Mouse (Mus musculus) intestine, embryonic 15.5 days (tissue): ENCODE results near the gene Nacc1. TPM values are rescaled to one million over a fixed set of nuclear protein-coding genes. Genes with fewer than 3 reads are reported as not detected.

Experiments used
- ATAC-seq: fragments of 200-750 bp; cut with Nextera tagmentation; 2 replicates; pipeline ENCODE4 v1.8.0; 2017; ENCODE audit warnings: moderate TSS enrichment, moderate library complexity
- H3K27ac ChIP-seq: fragments of 300-500 bp; sonication (generic); 2 replicates; pipeline ENCODE4 v1.5.1; 2015; ENCODE audit warnings: mild to moderate bottlenecking, inconsistent platforms
- H3K27me3 ChIP-seq: fragments of 300-500 bp; sonication (generic); replicated peaks from 2 replicates; pipeline ENCODE4 v1.6.1; 2015; ENCODE audit warnings: inconsistent platforms
- H3K36me3 ChIP-seq: fragments of 300-500 bp; sonication (generic); 2 replicates; pipeline ENCODE4 v1.6.1; 2015; ENCODE audit warnings: inconsistent platforms
- H3K4me1 ChIP-seq: fragments of 300-500 bp; sonication (generic); replicated peaks from 2 replicates; pipeline ENCODE4 v1.6.1; 2015; ENCODE audit warnings: inconsistent platforms
- H3K4me2 ChIP-seq: fragments of 300-500 bp; sonication (generic); replicated peaks from 2 replicates; pipeline ENCODE4 v1.6.1; 2015; ENCODE audit warnings: mild to moderate bottlenecking, inconsistent platforms
- H3K4me3 ChIP-seq: fragments of 300-500 bp; sonication (generic); replicated peaks from 2 replicates; pipeline ENCODE4 v1.5.1; 2015; ENCODE audit warnings: inconsistent platforms
- H3K9ac ChIP-seq: fragments of 300-500 bp; sonication (generic); 2 replicates; pipeline ENCODE4 v1.6.1; 2015; ENCODE audit warnings: inconsistent platforms
- H3K9me3 ChIP-seq: fragments of 300-500 bp; sonication (generic); 2 replicates; pipeline ENCODE4 v1.6.1; 2016; ENCODE audit warnings: inconsistent platforms
- WGBS: fragments of 180-500 bp; shearing (Covaris S2); methylation state at CpG from one replicate; pipeline ENCODE4 v1.1.7; 2015; 5-methylcytosine and 5-hydroxymethylcytosine counted together
- polyA plus RNA-seq: library from polyadenylated mRNA; unstranded; fragments of >200 nt; fragmentation: Nextera tagmentation; extraction: Ambion mirVana; gene quantifications from 2 replicates; pipeline ENCODE4 v1.2.1, GENCODE M21; 2015

Nacc1 gene
- polyA plus RNA-seq, 1 experiment from 2014 or later, result 14.8 TPM

DNA sequence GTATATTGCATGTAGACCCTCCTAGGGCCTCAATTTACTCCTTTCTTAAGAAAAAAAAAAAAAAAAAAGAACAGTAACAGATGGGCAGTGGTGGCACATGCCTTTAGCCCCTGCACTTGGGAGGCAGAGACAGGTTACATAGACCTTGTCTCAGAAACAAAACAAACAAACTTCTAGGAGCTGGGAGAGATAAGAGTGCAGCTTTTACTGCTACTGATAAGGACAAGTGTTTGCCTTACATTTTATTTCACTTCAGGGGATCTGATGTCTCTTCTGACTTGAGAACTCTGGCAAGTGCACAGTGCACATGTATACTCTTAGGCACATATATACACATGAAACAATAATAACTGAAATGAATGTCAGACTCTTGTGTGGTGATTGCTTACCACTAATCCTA, 30.5 kb downstream of the Nacc1 start:
- Histone ChIP-seq H3K27me3 (no peaks in the 10 kb centered on the region), H3K4me2 (peak overlapping the region; percentile 88), H3K9ac (0 out of 2 replicates have a peak overlapping the region, but pooled peaks have one; percentile 58), H3K4me1 (peaks cover 35% of the 10 kb centered on the region), H3K36me3 (no peaks in the 10 kb centered on the region), H3K9me3 (no peaks in the 10 kb centered on the region), H3K27ac (peak overlapping the region; percentile 99), H3K4me3 (peak overlapping the region; percentile 41)
- peak; percentile 18 for ATAC-seq

DNA sequence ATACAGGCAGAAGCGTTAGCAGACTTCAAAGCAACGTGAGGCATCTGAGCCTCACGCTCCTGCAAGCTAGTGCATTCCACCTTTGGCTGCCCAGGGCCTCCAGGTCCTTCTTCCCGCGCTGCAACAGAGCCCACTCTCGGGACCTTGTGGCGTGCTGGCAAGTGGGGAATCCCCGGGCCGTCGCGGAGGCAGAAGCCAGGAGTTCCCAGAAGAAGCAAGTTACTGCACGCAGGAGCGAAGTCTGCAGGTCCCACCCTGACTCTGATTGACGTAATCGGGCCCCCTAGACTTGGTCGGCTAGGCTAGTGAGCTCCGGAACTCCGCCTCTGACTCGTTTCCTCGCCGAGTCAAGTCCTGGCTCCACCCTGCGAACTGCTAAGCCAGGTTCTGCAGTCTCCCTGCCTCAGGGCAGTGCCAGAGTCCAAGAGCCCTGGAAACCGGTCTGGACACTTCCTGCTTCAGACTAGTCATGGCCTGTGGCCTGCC, 31.0 kb downstream of the Nacc1 start:
- under 1% methylated on average over 23 of the region's 23 CpGs for WGBS
- H3K36me3 ChIP-seq, result no peaks in the 10 kb centered on the region
- H3K9me3 ChIP-seq, result no peaks in the 10 kb centered on the region
- peak overlapping the region; percentile 41 for H3K4me3 ChIP-seq
- peak; percentile 80 for ATAC-seq
- H3K27ac ChIP-seq, result peak overlapping the region; percentile 99
- H3K4me1 ChIP-seq, result peaks cover 35% of the 10 kb centered on the region
- H3K27me3 ChIP-seq, result no peaks in the 10 kb centered on the region
- H3K4me2 ChIP-seq, result peak overlapping the region; percentile 88
- peak overlapping the region; percentile 58 for H3K9ac ChIP-seq

DNA sequence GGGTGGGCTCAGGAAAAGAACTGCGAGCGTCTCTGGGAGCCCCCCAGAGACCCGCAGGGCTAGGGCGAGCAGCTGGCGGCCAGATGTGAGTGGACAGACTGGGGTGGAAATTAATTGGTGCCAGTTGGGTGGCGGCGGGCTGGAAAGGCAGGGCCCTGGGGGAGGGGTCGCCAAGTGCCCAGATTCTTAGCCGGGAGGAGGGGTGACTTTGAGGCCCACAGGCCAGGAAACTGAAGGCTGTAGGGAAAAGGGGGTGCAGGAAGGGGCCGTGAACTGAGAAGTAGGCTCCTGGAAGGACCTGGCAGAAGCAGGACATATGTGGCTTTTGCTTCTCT, 31.5 kb downstream of the Nacc1 start:
- under 1% methylated on average over 10 of the region's 10 CpGs for WGBS
- H3K36me3 ChIP-seq, result no peaks in the 10 kb centered on the region
- peaks cover 35% of the 10 kb centered on the region for H3K4me1 ChIP-seq
- peak overlapping the region; percentile 58 for H3K9ac ChIP-seq
- no peaks in the 10 kb centered on the region for H3K9me3 ChIP-seq
- H3K4me2 ChIP-seq, result peak overlapping the region; percentile 88
- peak overlapping the region; percentile 99 for H3K27ac ChIP-seq
- ATAC-seq, result 0 out of 2 replicates have a peak, but pooled peaks have one; percentile 0
- no peaks in the 10 kb centered on the region for H3K27me3 ChIP-seq
- H3K4me3 ChIP-seq, result peak overlapping the region; percentile 41

DNA sequence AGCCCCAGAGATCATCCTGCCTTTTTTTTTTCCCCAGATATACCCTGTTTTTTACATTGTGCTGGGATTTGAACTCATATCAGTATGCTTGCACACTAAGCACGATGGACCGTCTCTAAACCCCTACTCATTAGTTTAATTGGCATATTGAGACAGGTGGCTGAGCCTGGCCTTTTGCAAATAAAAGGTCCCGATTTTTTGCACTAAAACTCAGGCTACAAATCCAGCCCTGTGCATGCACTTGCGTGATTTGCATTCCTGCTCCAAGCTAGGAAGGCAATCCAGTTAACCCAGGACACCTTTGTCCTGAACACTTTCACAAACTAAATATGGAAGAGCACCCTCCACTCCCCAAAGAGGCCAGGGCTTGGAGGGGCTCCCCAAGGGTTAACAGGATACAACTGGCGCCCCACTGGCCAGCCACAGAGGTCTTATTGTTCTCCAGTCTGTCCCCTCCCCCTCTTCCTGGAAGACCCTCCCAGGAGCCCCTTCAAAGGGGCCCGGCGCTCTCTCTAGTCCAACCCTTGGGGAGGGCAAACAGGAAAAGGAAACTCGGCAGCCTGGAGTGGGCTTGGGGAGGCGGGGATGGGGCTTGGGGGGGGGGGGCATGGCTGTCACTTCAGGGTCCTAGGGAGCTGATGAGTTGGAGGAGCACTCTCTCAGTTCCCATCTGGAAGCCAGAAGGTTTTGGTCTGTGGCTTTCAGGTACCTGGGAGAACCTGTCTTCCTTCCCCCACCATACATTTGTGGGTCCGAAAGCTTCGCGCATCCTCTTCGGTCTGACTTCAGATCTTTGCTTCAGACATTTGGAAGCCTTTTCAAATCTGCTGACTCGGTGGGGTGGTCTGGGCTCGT, 32.1 kb downstream of the Nacc1 start:
- Histone ChIP-seq H3K36me3 (no peaks in the 10 kb centered on the region), H3K4me2 (peak overlapping the region; percentile 88), H3K4me1 (peaks cover 35% of the 10 kb centered on the region), H3K9me3 (no peaks in the 10 kb centered on the region), H3K9ac (peak overlapping the region; percentile 58), H3K27me3 (no peaks in the 10 kb centered on the region), H3K27ac (peak overlapping the region; percentile 99), H3K4me3 (peak overlapping the region; percentile 41)
- ATAC-seq, result peak; percentile 21
- WGBS, result 2% methylated on average over 15 of the region's 15 CpGs

DNA sequence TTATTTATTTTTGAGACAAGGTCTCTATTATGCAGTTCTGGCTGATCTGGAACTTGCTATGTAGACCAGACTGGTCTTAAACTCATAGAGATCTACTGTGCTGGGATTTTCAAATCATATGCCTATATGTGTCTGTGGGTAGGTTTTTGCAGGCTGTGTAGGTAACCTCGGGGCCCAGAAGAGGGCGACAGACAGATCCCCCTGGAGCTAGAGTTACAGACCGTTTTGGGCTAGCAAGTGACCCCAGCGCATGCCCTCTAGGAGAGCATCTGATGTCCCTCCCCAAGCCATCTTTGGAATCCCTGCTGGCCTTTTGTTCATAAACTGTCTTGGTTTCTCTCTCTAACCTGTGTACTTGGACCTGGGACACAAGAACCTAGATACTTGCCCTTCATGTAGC, 33.1 kb downstream of the Nacc1 start:
- H3K36me3 ChIP-seq, result no peaks in the 10 kb centered on the region
- peak overlapping the region; percentile 88 for H3K4me2 ChIP-seq
- H3K4me1 ChIP-seq, result peaks cover 32% of the 10 kb centered on the region
- H3K9me3 ChIP-seq, result no peaks in the 10 kb centered on the region
- no peak overlapping the region for H3K9ac ChIP-seq
- H3K27me3 ChIP-seq, result no peaks in the 10 kb centered on the region
- H3K4me3 ChIP-seq, result no peak overlapping the region
- H3K27ac ChIP-seq, result peak overlapping the region; percentile 99
- ATAC-seq, result no peak
- 46% methylated on average over 4 of the region's 4 CpGs for WGBS

DNA sequence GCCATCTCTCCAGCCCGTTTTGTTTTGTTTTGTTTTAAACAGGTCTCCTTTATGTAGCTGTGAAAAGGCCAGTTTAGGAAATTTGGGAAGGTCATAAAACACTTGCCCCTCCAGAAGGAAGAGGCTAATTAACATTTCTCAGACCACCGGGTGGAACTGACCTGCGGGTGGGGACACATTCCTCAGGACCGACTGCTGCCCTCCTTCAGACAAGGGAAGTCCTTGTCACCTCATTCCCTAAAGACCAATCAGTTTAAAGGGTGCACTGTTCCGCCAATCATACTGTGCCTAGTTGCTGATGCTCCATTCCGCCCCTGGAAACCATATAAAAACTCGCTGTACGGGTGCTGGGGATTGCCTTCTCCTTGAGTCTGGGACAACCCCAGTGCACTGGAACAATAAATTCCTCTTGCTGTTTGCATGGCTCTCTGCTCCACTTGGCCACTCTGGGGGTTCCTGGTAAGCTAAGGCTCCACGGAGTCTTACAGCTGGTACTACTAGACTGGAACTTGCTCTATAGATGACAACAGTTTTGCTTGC, 34.5 kb downstream of the Nacc1 start:
- no peaks in the 10 kb centered on the region for H3K27me3 ChIP-seq
- no peak overlapping the region for H3K9ac ChIP-seq
- no peak overlapping the region; the same call in 1 of the 2 replicates for H3K27ac ChIP-seq
- no peak overlapping the region for H3K4me3 ChIP-seq
- H3K9me3 ChIP-seq, result no peaks in the 10 kb centered on the region
- H3K4me2 ChIP-seq, result no peak overlapping the region
- no peak for ATAC-seq
- WGBS, result 49% methylated on average over 9 of the region's 9 CpGs
- peaks cover 31% of the 10 kb centered on the region for H3K4me1 ChIP-seq
- no peaks in the 10 kb centered on the region for H3K36me3 ChIP-seq

DNA sequence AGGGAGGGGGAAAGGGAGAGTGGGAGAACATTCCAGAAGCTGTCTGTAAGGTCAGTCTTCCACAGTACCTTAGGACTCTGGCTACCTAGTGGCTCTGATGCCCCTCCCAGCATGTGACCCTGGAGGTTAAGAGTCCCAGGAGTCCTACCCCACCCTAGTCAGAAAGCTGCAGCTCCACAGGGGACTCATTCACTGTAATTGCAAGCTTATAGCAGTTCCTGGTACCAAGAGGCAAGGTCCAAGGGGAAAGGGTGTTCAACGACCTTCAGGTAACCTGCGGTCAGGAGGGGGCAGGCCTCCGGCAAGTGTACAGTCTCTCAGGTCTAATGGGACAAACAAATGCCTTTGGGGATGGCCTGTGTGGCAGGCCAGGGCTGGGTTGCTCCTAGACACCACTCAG, 37.4 kb downstream of the Nacc1 start:
- Histone ChIP-seq H3K27me3 (no peaks in the 10 kb centered on the region), H3K4me3 (no peak overlapping the region), H3K4me2 (no peak overlapping the region), H3K9ac (no peak overlapping the region), H3K4me1 (peaks cover 12% of the 10 kb centered on the region), H3K27ac (peak overlapping the region; percentile 64), H3K36me3 (no peaks in the 10 kb centered on the region), H3K9me3 (no peaks in the 10 kb centered on the region)
- ATAC-seq, result peak; percentile 82
- WGBS, result 39% methylated on average over 3 of the region's 3 CpGs

DNA sequence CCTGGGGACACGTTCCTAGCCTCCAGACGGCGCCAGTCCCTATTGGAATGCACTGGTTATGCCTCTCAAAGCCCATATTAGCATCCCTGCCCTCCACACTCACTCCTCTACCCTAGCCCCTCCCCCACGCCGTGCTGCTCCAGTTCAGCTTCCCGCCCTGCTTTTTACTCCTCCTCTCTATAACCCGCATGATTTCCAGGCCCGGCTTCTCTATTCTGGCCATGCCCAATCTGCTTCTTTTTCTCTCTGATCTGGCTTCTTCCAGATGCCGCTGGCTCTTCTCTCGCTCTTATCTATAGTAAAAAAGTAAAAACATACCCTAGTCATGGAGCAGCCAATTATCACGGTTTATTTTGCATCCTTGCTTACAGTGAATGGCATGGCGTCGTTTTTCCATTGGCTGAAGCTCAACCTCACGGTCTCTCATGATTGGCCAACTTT, 40.2 kb downstream of the Nacc1 start:
- ATAC-seq, result peak; percentile 40; the same call in 1 of the 2 replicates
- H3K27ac ChIP-seq, result no peak overlapping the region
- H3K4me2 ChIP-seq, result peak overlapping the region; percentile 41
- peaks cover 11% of the 10 kb centered on the region; the same call in 1 of the 2 replicates for H3K4me1 ChIP-seq
- H3K27me3 ChIP-seq, result no peaks in the 10 kb centered on the region
- H3K36me3 ChIP-seq, result no peaks in the 10 kb centered on the region
- 0 out of 2 replicates have a peak overlapping the region, but pooled peaks have one; percentile 2 for H3K9ac ChIP-seq
- H3K9me3 ChIP-seq, result no peaks in the 10 kb centered on the region
- H3K4me3 ChIP-seq, result 0 out of 2 replicates have a peak overlapping the region, but pooled peaks have one; percentile 6
- 5% methylated on average over 14 of the region's 14 CpGs for whole genome bisulfite sequencing

DNA sequence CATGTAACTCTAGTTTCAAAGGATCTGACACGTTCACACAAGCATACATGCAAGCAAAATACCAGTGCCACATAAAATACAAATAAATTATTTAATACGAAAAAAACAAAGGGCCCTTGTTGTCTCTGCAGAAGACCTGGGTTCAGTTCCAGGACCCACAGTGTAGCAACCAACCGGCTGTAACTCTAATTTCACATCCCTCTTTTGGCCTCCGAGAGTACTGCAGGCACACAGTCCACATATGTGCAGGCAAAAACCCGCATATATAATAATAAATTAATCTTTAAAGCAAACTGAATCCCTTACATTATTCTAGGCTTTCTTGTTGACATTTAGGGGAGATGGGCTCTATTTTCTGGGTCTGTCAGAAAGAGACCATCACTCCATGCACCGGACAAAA, 40.9 kb downstream of the Nacc1 start:
- no peak overlapping the region for H3K4me3 ChIP-seq
- ATAC-seq, result no peak
- 59% methylated on average over 6 of the region's 6 CpGs for WGBS
- no peak overlapping the region for H3K27ac ChIP-seq
- no peak overlapping the region for H3K9ac ChIP-seq
- H3K4me2 ChIP-seq, result no peak overlapping the region
- H3K36me3 ChIP-seq, result no peaks in the 10 kb centered on the region
- no peaks in the 10 kb centered on the region for H3K9me3 ChIP-seq
- peaks cover 15% of the 10 kb centered on the region; the same call in 1 of the 2 replicates for H3K4me1 ChIP-seq
- no peaks in the 10 kb centered on the region for H3K27me3 ChIP-seq

DNA sequence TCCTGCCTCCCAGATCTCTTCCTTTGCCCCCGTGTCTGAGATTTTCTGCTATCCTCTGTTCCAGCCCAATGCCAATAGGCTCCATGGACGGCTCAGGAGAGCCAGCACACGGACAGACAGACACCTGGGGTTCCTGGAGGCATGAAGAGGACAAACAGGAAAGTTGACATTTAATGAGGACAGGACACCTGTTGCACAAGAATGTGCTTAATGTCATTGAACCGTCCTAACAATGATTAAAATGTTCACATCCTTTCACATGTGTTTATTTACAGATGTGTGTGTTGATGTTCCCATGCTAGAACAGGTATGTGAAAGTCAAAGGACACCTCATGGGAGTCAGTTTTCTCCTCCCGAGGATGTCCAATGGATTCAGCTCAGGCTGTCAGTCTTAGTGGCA, 44.6 kb downstream of the Nacc1 start:
- H3K9ac ChIP-seq, result no peak overlapping the region
- ATAC-seq, result no peak
- no peaks in the 10 kb centered on the region for H3K9me3 ChIP-seq
- H3K4me3 ChIP-seq, result no peak overlapping the region
- no peak overlapping the region for H3K27ac ChIP-seq
- no peaks in the 10 kb centered on the region for H3K36me3 ChIP-seq
- H3K4me2 ChIP-seq, result no peak overlapping the region
- no peaks in the 10 kb centered on the region for H3K27me3 ChIP-seq
- WGBS, result 64% methylated on average over 5 of the region's 5 CpGs
- H3K4me1 ChIP-seq, result peaks cover 21% of the 10 kb centered on the region

DNA sequence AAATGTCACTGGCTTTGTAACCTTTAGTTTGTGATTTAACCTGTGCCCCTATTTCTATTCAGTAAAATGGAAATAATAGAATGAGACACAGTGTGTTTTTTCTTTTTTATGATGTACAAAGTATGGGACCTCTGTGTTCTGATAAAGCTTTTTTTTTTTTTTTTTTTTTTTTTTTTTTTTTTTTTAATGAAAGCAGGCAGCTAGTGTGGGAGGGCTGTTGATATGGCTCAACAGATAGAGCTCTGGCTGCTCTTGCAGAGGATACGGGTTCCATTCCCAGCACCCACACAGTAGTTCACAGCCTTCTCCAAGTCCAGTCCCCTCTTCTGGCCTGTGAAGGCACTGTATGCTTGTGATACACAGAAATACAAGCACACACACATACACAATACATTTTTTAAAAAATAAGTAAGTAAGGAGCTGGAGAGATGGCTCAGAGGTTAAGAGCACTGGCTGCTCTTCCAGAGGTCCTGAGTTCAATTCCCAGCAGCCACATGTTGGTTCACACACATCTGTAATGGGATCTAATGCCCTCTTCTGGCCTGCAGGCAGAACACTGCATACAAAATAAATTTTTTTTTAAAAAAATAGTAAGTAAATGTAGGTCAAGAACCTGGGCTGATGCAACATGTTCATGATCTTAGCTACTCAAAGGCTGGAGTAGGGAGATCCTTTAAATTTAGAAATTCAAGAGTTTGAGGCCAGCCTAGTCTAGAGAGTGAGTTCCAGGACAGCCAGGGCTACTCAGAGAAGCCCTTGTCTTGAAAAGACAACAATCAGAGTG, 45.9 kb downstream of the Nacc1 start:
- Histone ChIP-seq H3K4me1 (peaks cover 17% of the 10 kb centered on the region), H3K36me3 (no peaks in the 10 kb centered on the region), H3K4me3 (no peak overlapping the region), H3K27ac (no peak overlapping the region), H3K9me3 (no peaks in the 10 kb centered on the region), H3K4me2 (no peak overlapping the region), H3K9ac (no peak overlapping the region), H3K27me3 (no peaks in the 10 kb centered on the region)
- 80% methylated on average over 1 of the region's 1 CpGs for WGBS
- no peak for ATAC-seq
